Mouse (Mus musculus) small intestine, adult 2 months (tissue): ENCODE measurements around the gene Glrx5.

Experiments used
- CTCF ChIP-seq: fragments of 200-500 bp; IDR thresholded peaks from 2 replicates; pipeline ENCODE4 v1.5.1; 2012; ENCODE audit warnings: low read depth, mild to moderate bottlenecking, control low read depth, inconsistent platforms, low read length, moderate library complexity, mixed read lengths; ENCODE audit not compliant: insufficient replicate concordance, insufficient read length; ENCODE audit errors: extremely low read depth
- POLR2A ChIP-seq: fragments of 200-500 bp; IDR thresholded peaks from 2 replicates; pipeline ENCODE4 v1.6.1; 2012; ENCODE audit warnings: low read depth, mild to moderate bottlenecking, control low read depth, inconsistent platforms, low read length, moderate library complexity

DNA sequence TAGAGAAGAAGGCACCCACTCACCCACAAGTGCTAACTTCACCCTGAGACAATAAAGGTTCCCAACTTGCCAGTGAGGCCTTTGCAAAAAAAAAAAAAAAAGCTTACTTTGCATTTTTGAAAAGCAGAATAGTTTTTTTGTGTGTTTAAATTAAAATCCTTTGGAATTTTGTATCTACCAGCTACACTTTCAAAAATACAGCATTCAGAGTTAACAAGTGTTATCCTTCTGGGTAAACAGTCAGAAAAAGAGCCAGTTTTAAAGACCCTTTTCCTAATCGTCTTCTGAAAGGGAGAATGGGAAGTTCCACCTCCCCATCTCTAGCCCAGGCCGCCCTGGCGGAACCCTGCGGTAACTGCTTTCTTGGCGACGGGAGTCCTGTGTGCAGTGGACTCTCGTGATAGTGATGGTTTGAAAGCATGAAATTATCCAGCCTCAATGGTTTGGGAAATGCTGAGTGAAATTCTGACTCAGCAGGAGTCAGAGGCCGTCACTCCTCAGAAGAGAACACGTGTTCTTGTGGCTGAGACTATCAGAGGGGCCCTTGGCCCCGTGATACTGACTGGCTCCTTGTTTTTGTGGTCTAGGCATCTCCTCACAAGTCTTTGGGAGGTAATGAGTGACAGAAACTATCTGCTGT is 6.4 kb upstream of the Glrx5 start:
- TF ChIP-seq CTCF = no peak
- TF ChIP-seq POLR2A = no peak
